Mouse (Mus musculus) left cerebral cortex, adult 2 months (tissue): ENCODE data around the gene Cnn3. TPM values are rescaled to one million over a fixed set of nuclear protein-coding genes. Genes with fewer than 3 reads are reported as not detected.
A peak's percentile ranks its signal among the peaks of the same experiment; 100 is the strongest.

Experiments used
- DNase-seq, 2 experiments: peaks; one replicate each; pipeline ENCODE4 v3.0.0; 2021 to 2022; ENCODE audit warnings: low spot score in 2 of 2, mixed read lengths in 1 of 2; ENCODE audit errors: extremely low spot score in 1 of 2
- H3K27ac ChIP-seq: fragments of 200-600 bp; 2 replicates; pipeline ENCODE4 v1.8.1; 2022
- H3K4me3 ChIP-seq: fragments of 200-600 bp; 2 replicates; pipeline ENCODE4 v1.8.1; 2022
- CTCF ChIP-seq: fragments of 200-600 bp; IDR thresholded peaks from 2 replicates; pipeline ENCODE4 v1.8.1; 2022; ENCODE audit warnings: antibody characterized with exemption, mild to moderate bottlenecking, moderate library complexity
- intact Hi-C: fragments of 180-260 bp; cut with DNase I; formaldehyde crosslinking; loops from one replicate; pipeline ENCODE4 v1.15.1; 2025
- total RNA-seq, 2 experiments: library from RNA; stranded (reverse); gene quantifications; 2 replicates each; pipeline ENCODE4 v1.2.3; 2021

Cnn3 gene
- total RNA-seq, 2 experiments from 2014 or later = 61.0 to 64.7 TPM

DNA sequence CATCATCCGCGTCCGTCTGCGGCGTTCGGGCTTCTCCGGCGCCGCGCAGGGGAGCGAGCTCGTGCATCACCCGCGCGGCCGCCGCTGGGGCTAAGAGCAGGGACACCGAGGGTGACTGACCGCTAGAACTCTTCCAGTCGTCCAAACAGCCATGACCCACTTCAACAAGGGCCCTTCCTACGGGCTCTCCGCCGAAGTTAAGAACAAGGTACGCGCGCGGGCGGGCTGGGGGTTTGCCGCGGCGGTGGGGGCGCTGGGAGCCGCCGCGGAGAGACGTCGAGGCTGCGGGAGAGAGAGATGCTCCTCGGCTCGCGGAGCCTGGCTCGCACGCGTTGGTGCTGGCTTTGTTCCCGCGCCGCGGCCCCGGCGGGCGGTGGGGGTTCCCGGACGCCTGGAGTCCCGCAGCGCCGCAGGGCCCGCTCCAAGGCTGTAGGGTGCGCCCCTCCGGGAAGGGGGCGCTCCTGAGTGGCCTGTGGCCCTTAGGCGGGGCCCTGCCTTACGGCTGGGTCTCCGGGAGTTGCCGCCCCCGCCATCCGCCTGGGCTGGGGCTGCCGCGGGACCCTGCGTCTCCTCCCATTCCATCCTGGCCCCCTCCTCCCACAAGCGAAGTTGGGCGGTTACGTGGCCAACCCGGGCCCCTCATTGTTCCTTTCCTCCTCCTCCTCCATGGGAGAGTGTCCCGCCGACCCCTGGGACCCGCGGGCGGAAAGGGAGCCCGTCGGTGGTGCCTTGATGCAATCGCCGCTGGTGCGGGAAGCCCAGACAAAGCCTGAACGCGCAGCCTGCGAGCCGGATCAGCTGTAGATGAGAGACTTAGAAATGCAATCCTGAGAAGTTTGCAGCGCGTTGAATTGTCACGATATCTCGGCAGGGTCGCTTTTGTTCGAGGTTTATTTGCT lies 573 bp downstream of the Cnn3 start:
- H3K27ac ChIP-seq = peak overlapping the region; percentile 93
- peak; percentile 64 to 70 for DNase-seq
- peak overlapping the region; percentile 72 for H3K4me3 ChIP-seq
- TF ChIP-seq CTCF = peak; percentile 63
- intact Hi-C loops = loop anchor here (2.0 to 5.0 kb wide), 4 partner anchors 62 to 255 kb away; partner anchors contain the start of gene Rwdd3

DNA sequence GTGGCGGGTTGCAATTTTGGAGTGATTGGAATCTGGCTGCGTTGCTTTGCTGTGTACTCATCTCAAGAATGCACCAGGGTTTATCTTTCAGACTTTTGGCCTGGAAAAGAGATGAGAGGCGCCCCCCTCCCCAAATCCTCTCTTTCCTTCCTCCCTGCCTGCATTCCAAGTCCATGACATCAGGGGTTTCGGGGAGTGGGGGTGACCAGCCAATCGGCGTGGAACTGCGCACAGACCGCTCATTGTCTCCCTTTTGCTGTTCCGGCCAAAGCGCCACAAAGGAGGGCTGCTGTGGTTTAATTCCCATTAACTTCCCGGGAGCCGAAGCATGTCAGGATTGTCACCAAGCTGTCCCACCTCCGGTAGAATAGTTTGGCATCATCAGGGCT lies 1.2 kb downstream of the Cnn3 start:
- intact Hi-C loops = loop anchor here (2.0 to 5.0 kb wide), 4 partner anchors 61 to 255 kb away; partner anchors contain the start of gene Rwdd3
- no peak for TF ChIP-seq CTCF
- peak; percentile 26 to 54 for DNase-seq
- Histone ChIP-seq H3K27ac (peak overlapping the region; percentile 93), H3K4me3 (peak overlapping the region; percentile 72)

DNA sequence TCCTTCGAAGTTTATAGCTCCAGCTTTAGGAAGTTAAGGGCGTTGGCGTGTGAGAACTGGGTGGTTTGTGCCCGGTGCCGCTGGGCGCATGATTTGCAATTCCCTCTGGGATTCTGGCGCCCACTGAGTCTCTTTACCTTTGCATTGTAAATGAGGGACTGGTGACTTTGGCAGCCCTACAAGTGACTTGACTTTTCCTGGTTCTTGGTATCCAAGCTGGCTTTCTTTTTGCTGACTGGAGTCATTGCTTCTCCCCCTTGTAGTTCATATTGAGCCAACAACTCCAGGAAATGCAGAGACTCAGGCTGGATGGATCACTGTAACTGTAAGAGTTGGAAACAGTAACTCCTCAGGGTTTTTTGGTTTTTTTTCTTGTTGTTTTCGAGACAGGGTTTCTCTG lies 1.9 kb downstream of the Cnn3 start:
- Histone ChIP-seq H3K4me3 (peak overlapping the region; percentile 72), H3K27ac (peak overlapping the region; percentile 93)
- DNase-seq = no peak
- no peak for TF ChIP-seq CTCF
- intact Hi-C loops = loop anchor here (5.0 kb wide), 2 partner anchors 74 to 256 kb away; partner anchors contain the start of gene Rwdd3

DNA sequence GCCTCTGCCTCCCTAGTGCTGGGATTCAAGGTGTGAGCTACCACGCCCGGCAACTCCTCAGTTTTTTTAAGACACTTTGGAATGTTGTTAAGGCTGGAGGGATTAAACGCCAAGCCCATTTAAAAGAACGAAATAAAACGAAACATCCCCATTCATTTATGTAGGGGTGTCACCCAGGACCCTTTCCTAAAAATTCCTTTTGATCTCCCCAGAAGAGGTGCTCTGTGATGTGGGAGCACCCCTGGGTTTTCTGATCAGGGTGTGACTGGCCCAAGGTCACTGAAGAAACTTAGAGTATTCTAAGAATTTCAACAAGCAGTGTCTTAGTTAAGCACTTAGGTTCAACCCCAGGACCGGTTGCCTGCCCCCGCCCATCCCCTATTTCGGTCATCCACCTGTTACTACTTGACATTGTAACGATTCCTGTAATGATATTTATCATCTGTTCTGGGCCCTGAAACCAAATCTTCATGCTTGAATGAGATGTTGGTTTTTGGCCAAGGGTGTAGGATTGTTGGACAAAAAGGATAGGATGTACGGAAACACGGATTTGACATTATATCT lies 2.5 kb downstream of the Cnn3 start:
- DNase-seq = no peak
- no peak for TF ChIP-seq CTCF
- H3K4me3 ChIP-seq = no peak overlapping the region; the same call in 1 of the 2 replicates
- intact Hi-C loops = loop anchor here (5.0 kb wide), 2 partner anchors 74 to 256 kb away; partner anchors contain the start of gene Rwdd3
- H3K27ac ChIP-seq = no peak overlapping the region

DNA sequence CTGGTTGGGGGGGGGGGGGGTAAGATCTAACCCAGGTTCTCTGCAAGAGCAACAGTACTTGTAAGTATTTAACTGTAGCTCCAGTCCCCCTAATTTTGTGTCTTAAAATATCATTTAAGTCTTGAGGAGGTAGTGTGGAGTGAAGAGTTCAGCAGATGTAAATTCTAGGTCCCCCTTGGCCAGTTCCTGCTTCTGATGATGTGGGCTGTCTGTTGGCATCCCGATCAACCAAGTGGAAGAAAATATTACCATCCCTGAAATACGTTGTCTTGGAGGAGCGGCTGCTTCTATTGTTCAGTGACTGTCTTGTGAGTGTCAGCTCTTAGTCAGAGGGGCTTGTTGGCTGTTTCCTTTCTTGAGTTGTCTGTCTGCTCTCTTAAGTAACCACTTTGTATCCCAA lies 3.2 kb downstream of the Cnn3 start:
- Histone ChIP-seq H3K27ac (no peak overlapping the region), H3K4me3 (no peak overlapping the region)
- DNase-seq = no peak
- intact Hi-C loops = loop anchor here (5.0 kb wide), 2 partner anchors 73 to 257 kb away; partner anchors contain the start of gene Rwdd3
- no peak for TF ChIP-seq CTCF

DNA sequence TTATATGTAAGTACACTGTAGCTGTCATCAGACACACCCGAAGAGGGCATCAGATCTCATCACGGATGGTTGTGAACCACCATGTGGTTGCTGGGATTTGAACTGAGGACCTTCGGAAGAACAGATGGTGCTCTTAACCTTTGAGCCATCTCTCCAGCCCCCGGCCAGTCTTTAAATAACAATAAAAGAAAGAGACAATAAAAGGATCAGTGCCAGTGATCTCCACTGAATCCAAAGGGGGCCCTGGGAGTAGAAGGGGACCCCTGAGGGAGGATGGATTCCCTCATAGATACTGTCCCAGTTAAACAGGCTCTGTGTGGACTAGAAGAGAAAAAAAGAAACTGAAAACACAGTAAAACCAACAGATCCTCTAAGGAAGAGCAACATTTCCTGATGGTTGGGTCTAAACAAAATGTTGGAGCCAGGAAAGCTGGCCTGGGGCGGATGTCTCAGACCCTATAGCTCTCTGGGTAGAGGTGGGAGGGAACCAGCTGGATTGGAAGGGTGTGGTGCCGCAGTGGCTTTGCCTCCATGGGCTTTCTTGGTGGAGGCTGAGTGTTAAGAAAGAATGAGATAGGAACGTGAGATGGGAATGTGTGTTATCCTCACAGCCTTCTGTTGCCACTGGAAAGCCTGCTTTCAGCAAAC lies 4.1 kb downstream of the Cnn3 start:
- TF ChIP-seq CTCF = no peak
- Histone ChIP-seq H3K4me3 (no peak overlapping the region), H3K27ac (no peak overlapping the region)
- intact Hi-C loops = no loop called here
- no peak for DNase-seq

DNA sequence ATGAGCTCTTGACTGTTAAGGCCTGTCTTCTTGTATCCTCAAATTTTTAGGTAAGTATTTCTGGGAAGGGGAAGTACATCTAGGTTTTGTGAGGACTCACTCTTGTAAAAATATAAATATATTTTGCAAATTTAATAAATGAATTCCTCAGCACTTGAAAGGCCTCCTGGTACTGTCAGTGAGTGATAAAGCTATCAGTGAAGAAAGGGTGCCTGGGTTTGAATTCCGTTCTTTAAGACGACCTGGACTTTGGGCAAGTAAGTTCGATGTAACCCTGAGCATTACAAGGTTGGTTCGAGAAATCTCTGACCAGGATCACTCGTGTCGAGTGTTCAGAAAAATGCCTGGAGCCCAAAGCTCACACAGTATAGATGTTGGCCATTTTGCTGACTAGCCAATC lies 7.1 kb downstream of the Cnn3 start:
- Histone ChIP-seq H3K4me3 (no peak overlapping the region), H3K27ac (no peak overlapping the region)
- no peak for DNase-seq
- TF ChIP-seq CTCF = no peak
- intact Hi-C loops = no loop called here

DNA sequence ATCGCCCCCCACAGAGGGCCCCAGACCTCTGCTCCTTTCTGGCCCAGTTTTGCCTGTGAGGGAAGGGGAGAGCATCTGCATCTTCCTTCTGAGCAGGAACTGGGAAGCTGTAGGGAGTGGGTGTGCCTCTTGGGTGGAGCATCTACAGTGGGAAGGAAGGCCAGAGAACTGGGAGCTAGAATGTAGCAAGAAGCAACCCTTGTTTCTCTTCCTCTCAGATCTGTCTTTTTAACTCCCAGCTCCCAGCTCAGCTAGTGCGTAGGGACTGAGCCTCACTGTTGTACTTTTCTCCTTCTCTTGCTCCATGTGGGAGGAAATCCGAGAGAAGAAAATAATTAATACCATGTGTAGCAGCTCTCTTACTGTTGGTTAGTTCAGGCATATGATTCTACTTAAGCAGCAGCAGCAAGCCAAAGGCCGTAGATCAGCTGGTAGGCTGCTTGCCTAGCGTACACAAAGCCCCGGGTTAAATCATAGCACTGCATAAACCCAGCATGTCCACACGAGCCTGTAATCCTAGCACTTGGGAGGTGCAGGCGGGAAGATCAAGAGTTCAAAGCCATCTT lies 7.8 kb downstream of the Cnn3 start:
- Histone ChIP-seq H3K27ac (no peak overlapping the region), H3K4me3 (no peak overlapping the region)
- TF ChIP-seq CTCF = no peak
- intact Hi-C loops = no loop called here
- DNase-seq = no peak

DNA sequence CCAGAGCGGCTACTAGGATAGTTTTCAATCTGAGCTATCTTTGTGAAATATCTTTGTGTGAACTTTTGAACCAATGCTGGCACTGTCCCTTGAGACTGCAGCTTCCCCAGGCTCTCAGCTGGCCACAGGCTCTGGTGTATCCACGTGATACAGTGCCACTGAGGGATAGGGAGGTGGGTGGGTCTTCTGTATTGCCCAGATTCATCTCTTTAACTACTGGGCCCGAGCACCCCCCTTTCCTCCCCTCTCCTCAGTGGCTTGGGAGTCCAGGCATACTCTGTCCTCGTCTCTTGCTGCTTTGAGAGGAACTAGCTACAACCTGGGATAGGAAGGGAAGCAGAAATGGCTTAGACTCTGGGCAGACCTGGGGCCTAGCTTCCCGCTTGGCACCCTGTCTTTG lies 9.0 kb downstream of the Cnn3 start:
- no peak overlapping the region for H3K4me3 ChIP-seq
- no peak for DNase-seq
- no peak for TF ChIP-seq CTCF
- intact Hi-C loops = no loop called here
- H3K27ac ChIP-seq = no peak overlapping the region

DNA sequence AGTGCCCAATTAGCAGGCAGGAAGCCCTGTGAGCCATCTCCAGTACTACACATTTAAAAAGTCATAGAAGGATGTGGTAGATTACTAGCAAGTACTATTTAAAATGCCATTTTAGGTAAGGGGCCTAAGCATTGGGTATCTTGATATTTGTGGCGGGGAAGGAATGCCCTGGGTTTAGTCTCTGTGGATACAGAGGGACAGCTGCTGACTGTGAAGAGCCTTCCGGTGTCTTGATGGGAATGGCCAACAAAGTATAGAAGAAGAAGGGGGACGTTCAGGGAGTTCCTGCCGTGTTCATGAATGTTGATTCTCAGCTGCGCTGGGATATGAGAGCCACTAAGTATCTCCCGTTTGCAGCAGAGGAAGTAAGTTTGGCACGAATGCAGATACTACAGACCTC lies 10.8 kb downstream of the Cnn3 start:
- no peak overlapping the region for H3K4me3 ChIP-seq
- no peak overlapping the region for H3K27ac ChIP-seq
- intact Hi-C loops = no loop called here
- TF ChIP-seq CTCF = no peak
- DNase-seq = no peak

DNA sequence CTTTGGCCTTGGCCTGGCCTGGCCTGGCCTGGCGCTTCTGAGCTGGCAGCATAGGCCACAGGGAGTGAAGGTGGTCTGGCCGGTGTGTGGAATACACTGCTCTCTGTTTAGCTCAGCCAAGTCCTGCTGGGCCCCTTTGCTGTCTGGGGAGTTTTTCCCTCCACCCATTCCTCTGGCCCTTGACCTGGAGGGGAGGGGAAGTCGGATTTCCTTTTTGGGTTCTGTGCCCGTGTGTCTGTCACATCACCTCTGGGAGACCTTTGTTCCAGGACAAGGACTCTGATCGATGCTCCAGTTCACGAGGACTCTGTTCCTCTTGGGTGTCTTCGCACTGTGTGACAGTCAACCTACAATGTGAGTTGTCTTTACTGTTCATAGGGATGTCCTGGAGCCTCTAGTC lies 11.7 kb downstream of the Cnn3 start:
- intact Hi-C loops = no loop called here
- H3K4me3 ChIP-seq = no peak overlapping the region
- no peak for DNase-seq
- no peak for TF ChIP-seq CTCF
- no peak overlapping the region for H3K27ac ChIP-seq
